Mouse (Mus musculus): ENCODE measurements around the gene Olfr1508.

DNA sequence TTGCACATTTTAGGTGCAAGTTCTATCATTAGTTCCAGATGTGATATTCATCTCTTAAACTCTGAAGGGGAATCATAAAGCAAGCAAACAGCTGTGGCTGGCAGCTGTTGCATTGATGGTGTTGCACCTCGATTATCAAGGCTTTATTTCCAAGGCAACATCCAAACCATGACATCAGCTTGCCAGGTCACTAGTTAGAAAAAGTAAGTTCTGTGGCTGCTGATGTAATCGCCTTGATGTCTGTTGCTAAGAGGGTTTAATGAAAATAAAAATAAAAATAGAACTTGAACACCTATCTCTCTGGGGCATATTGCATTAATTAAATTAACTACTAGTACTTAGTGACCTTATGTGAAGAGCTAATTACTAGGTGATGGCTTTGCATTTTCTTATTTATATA, at the start of gene Olfr1508:
- TF ChIP-seq POLR2A (IDR thresholded peaks at IDR 0.05; ENCODE audit: low read depth, low read length) (no peak), CTCF (IDR thresholded peaks at IDR 0.05; ENCODE audit: borderline replicate concordance, insufficient read depth, low read length) (no peak)

All from embryonic fibroblast, embryonic 13.5 days (primary cell).